Mouse (Mus musculus) neutrophil, adult 65 days (primary cell): Measurements from ENCODE around the gene Zfp324. TPM values are rescaled to one million over a fixed set of nuclear protein-coding genes. Genes with fewer than 3 reads are reported as not detected.

ENCODE experiments used
- total RNA-seq: library from RNA; stranded (reverse); gene quantifications from 2 replicates; pipeline ENCODE4 v1.2.4, GENCODE M21; 2023

Gene Zfp324
- total RNA-seq = 1.2 and 2.7 TPM in 2 replicates

DNA sequence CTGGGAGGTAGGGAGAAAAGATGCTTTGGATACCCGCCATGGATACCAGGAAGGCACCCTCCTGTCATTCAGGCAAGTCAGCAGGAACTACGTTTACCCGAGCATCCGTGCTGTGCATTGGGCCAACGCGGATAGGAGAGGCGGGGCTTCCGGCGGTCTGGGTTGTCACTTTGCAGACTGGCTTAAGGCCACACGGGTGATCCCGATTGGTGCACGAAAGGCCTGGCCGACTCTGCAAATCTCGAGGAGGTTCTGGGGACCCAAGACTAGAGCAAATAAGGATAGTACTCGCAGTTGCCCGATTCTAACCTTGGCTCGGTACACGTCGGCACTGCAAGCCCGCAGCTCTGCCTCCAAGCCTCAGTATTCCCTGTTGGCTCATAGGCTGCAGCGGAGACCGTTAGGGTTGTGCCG is at the start of gene Zfp324:
Zfp324 (plus strand) TSS at position 161 of the 414 bp plus-strand sequence.

GRCm38 (mm10) chr7:12921705-12922465 is 43.8 kb upstream of the Zfp324 start, which contains the start of gene Rps5:
TSS of gene Rps5 (plus strand) at chr7:12922290.

GRCm38 (mm10) chr7:12927191-12927680 is 38.4 kb upstream of the Zfp324 start, which contains the start of gene Rnf225:
TSS of gene Rnf225 (plus strand) at chr7:12927416.

GRCm38 (mm10) chr7:12977682-12978389 is 12.2 kb downstream of the Zfp324 start, which contains the start of gene Zfp446:
TSS of gene Zfp446 (plus strand) at chr7:12977848.

DNA sequence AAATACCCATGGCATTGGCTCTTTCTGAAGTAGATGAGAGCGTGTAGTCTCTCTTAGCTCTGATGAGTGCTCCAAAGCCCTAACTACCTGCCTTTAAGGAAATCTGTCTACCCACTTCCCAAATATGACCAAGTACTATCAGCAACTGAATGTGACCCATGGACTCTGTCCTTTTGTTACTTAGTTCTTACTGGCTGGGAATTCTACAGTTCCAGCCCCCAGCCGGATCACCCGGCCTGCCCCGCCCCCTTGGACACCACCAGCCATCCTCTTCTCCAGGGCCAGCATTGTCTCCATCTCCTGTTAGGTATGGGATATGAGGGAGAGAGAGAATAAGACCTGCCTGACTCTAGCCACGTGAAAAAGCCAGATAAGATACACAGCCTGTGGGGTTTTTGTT is 32.4 kb downstream of the Zfp324 start, which contains the start of gene Slc27a5:
Slc27a5 (minus strand) TSS at position 140 of the 400 bp plus-strand sequence.

DNA sequence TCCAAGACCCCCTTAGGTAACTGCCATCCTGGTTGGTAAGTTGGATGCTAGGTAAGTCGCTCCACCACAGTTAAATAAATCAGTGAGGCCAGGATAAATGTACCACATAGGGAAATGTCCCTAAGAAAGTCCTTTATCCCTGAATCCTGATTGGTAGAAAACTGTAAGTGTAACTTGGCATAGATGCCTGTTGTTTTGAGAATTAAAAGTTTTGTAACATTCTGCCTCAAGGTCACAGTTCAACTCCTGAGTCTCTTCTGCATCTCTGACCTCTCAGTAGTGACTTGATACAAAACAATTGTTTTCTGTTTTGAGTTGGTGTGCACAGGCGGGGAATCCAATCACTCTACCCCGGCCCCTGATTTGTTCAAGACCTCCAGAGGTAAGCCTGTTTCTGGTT is 33.2 kb downstream of the Zfp324 start, which contains the start of gene Trim28:
Trim28 (plus strand) TSS at position 264 of the 400 bp plus-strand sequence.

GRCm38 (mm10) chr7:13010005-13010908 is 44.6 kb downstream of the Zfp324 start, which contains the start of gene Zbtb45:
TSS of gene Zbtb45 (minus strand) at chr7:13010034.

Other genes starting within 250 kb of the Zfp324 start
- gene Vmn2r56, start 230.8 kb upstream of the Zfp324 start, total RNA-seq = not detected in 2 replicates
- gene Zscan18, start 162.2 kb upstream of the Zfp324 start, total RNA-seq = 3.3 and 4.4 TPM in 2 replicates
- gene Zfp329, start 147.0 kb upstream of the Zfp324 start, total RNA-seq = 1.8 and 2.1 TPM in 2 replicates
- gene Zfp110, start 131.1 kb upstream of the Zfp324 start, total RNA-seq = 32.5 and 41.6 TPM in 2 replicates
- 0.45 and 1.1 TPM in 2 replicates for gene Zfp128, start 84.7 kb upstream of the Zfp324 start, total RNA-seq
- gene Zscan22, start 68.0 kb upstream of the Zfp324 start, total RNA-seq = 2.9 and 3.7 TPM in 2 replicates
- 543 and 561 TPM in 2 replicates for gene Rps5, start 43.5 kb upstream of the Zfp324 start, total RNA-seq
- 0.27 TPM in 1 of 2 replicates, not detected in the other for gene Rnf225, start 38.4 kb upstream of the Zfp324 start, total RNA-seq
- gene Zfp446, start 12.0 kb downstream of the Zfp324 start, total RNA-seq = 0.88 and 1.3 TPM in 2 replicates
- gene Slc27a5, start 32.4 kb downstream of the Zfp324 start, total RNA-seq = not detected in 2 replicates
- 109 and 164 TPM in 2 replicates for gene Trim28, start 33.3 kb downstream of the Zfp324 start, total RNA-seq
- 8.1 and 11.8 TPM in 2 replicates for gene Zbtb45, start 44.2 kb downstream of the Zfp324 start, total RNA-seq
- gene Chmp2a, start 69.0 kb downstream of the Zfp324 start, total RNA-seq = 143 and 163 TPM in 2 replicates
- gene Ube2m, start 72.4 kb downstream of the Zfp324 start, total RNA-seq = 67.7 and 84.0 TPM in 2 replicates
- 1.1 and 1.4 TPM in 2 replicates for gene Mzf1, start 88.9 kb downstream of the Zfp324 start, total RNA-seq
- not detected in 2 replicates for gene Vmn1r85, start 129.3 kb downstream of the Zfp324 start, total RNA-seq
- not detected in 2 replicates for gene Vmn1r86, start 154.1 kb downstream of the Zfp324 start, total RNA-seq
- not detected in 2 replicates for gene Vmn1r87, start 174.3 kb downstream of the Zfp324 start, total RNA-seq
- gene Vmn1r88, start 193.7 kb downstream of the Zfp324 start, total RNA-seq = 0.09 TPM in 1 of 2 replicates, not detected in the other
- gene Vmn1r89, start 247.2 kb downstream of the Zfp324 start, total RNA-seq = not detected in 2 replicates